Mouse (Mus musculus): ENCODE data around the gene Tspear. TPM values are rescaled to one million over a fixed set of nuclear protein-coding genes. Genes with fewer than 3 reads are reported as not detected.
A peak's percentile ranks its signal among the peaks of the same experiment; 100 is the strongest.

Tspear gene
- polyA plus RNA-seq, 1 experiment from 2014 or later, result 0.67 TPM

DNA sequence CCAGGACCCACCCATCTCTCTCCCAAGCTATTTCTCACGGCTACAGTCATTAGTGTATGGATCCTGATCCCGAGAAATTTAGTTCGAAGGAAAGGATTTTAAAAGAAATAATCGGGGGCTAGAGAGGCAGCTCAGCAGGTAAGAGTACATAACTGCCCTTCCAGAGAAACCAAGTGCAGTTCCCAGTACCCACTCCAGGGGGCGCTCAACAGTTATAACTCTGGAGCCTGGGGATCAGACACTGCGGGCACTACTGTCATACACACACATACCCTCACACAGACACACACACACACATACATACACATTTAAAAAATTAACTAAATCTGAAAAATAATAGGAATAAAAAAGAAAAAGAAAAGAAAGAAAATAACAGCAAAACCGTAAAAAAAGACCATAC lies 239.8 kb downstream of the Tspear start:
- TF ChIP-seq EP300 (optimal IDR thresholded peaks at IDR 0.05), result no peak
- TF ChIP-seq CTCF (IDR thresholded peaks at IDR 0.05; ENCODE audit: low read depth), result peak; percentile 71
- Histone ChIP-seq H3K9ac (ENCODE audit: low read length) (no peak overlapping the region), H3K4me3 (ENCODE audit: low read depth, low read length) (no peak overlapping the region), H3K36me3 (ENCODE audit: control insufficient read depth, insufficient read depth, low read length) (no peaks in the 10 kb centered on the region), H3K4me2 (replicated peaks; ENCODE audit: low read depth) (no peak overlapping the region), H3K27ac (replicated peaks) (no peak overlapping the region), H3K27me3 (ENCODE audit: control insufficient read depth, insufficient read depth, low read length) (no peaks in the 10 kb centered on the region), H3K9me3 (ENCODE audit: control insufficient read depth, low read length) (no peaks in the 10 kb centered on the region), H3K4me1 (replicated peaks; ENCODE audit: control insufficient read depth, insufficient read depth) (no peaks in the 10 kb centered on the region)
- DNase-seq (ENCODE audit: low spot score), result peak; percentile 67
- WGBS, result 35% methylated on average over 7 of the region's 7 CpGs
- ATAC-seq (ENCODE audit: low FRiP score, low TSS enrichment), result no peak

DNA sequence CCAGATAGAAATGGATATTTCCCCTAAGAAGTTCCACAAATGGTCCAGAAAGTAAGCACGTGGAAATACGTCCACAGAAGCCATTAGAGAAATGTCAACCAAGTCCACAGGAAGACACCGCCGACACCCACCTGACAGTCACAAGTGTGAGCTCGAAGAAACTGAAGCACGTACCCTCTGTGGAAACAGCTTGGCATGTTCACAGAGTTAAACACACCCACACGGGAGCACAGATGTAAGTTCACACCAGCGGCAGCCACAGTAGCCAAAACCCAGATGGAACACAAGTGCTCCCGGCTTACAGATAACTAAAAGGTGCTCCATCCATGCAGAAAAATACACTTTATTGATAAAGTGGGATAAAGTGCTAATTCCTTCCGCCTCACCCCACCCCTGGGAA lies 241.0 kb downstream of the Tspear start:
- ATAC-seq (ENCODE audit: low FRiP score, low TSS enrichment) (no peak), DNase-seq (ENCODE audit: low spot score) (no peak)
- TF ChIP-seq CTCF (IDR thresholded peaks at IDR 0.05; ENCODE audit: low read depth) (no peak), EP300 (optimal IDR thresholded peaks at IDR 0.05) (no peak)
- no peak overlapping the region for H3K4me2 ChIP-seq (replicated peaks; ENCODE audit: low read depth)
- 79% methylated on average over 10 of the region's 10 CpGs for WGBS
- no peaks in the 10 kb centered on the region for H3K4me1 ChIP-seq (replicated peaks; ENCODE audit: control insufficient read depth, insufficient read depth)
- H3K9me3 ChIP-seq (ENCODE audit: control insufficient read depth, low read length), result no peaks in the 10 kb centered on the region
- no peak overlapping the region for H3K9ac ChIP-seq (ENCODE audit: low read length)
- H3K27me3 ChIP-seq (ENCODE audit: control insufficient read depth, insufficient read depth, low read length), result no peaks in the 10 kb centered on the region
- H3K36me3 ChIP-seq (ENCODE audit: control insufficient read depth, insufficient read depth, low read length), result no peaks in the 10 kb centered on the region
- no peak overlapping the region for H3K4me3 ChIP-seq (ENCODE audit: low read depth, low read length)
- no peak overlapping the region for H3K27ac ChIP-seq (replicated peaks)

MicroRNAs within 50 kb of the gene (microRNA counts, 519-probe panel; counts per million panel counts)
- not detected for microRNA mmu-miR-1930

Small RNA genes within 50 kb of the gene (microRNA-seq; reads per million reads assigned to microRNA genes)
- gene Mir1930, result 4.8 reads per million, percentile 7 among the genes with 10 or more reads in this experiment

Other genes with a start within 250 kb of the Tspear start
- gene Fam207a, start 170.8 kb upstream of the Tspear start, polyA plus RNA-seq (2015; fragmentation: Nextera tagmentation; extraction: Ambion mirVana), result 25.2 and 28.8 TPM in 2 replicates
- gene Itgb2, start 156.3 kb upstream of the Tspear start, polyA plus RNA-seq (2015; fragmentation: Nextera tagmentation; extraction: Ambion mirVana), result 1.3 TPM in 2 replicates
- 278 and 317 TPM in 2 replicates for gene Pttg1ip, start 104.8 kb upstream of the Tspear start, polyA plus RNA-seq (2015; fragmentation: Nextera tagmentation; extraction: Ambion mirVana)
- gene Sumo3, start 80.5 kb upstream of the Tspear start, polyA plus RNA-seq (2015; fragmentation: Nextera tagmentation; extraction: Ambion mirVana), result 232 and 239 TPM in 2 replicates
- gene Gm49325, start 80.4 kb upstream of the Tspear start, polyA plus RNA-seq (2015; fragmentation: Nextera tagmentation; extraction: Ambion mirVana), result 12.6 and 17.3 TPM in 2 replicates
- 53.8 and 54.5 TPM in 2 replicates for gene Ube2g2, start 64.3 kb upstream of the Tspear start, polyA plus RNA-seq (2015; fragmentation: Nextera tagmentation; extraction: Ambion mirVana)
- not detected in 2 replicates for gene Gm19402, start 4.2 kb downstream of the Tspear start, polyA plus RNA-seq (2015; fragmentation: Nextera tagmentation; extraction: Ambion mirVana)
- not detected in 2 replicates for gene Gm9508, start 10.7 kb downstream of the Tspear start, polyA plus RNA-seq (2015; fragmentation: Nextera tagmentation; extraction: Ambion mirVana)
- not detected in 2 replicates for gene Gm10272, start 20.1 kb downstream of the Tspear start, polyA plus RNA-seq (2015; fragmentation: Nextera tagmentation; extraction: Ambion mirVana)
- 0.18 TPM in 1 of 2 replicates, not detected in the other for gene Gm10024, start 24.9 kb downstream of the Tspear start, polyA plus RNA-seq (2015; fragmentation: Nextera tagmentation; extraction: Ambion mirVana)
- 0.56 and 0.64 TPM in 2 replicates for gene Gm10142, start 29.2 kb downstream of the Tspear start, polyA plus RNA-seq (2015; fragmentation: Nextera tagmentation; extraction: Ambion mirVana)
- 3.2 and 4.5 TPM in 2 replicates for gene Krtap12-1, start 34.0 kb downstream of the Tspear start, polyA plus RNA-seq (2015; fragmentation: Nextera tagmentation; extraction: Ambion mirVana)
- not detected in 2 replicates for gene Gm10100, start 39.9 kb downstream of the Tspear start, polyA plus RNA-seq (2015; fragmentation: Nextera tagmentation; extraction: Ambion mirVana)
- not detected in 2 replicates for gene Gm18596, start 56.1 kb downstream of the Tspear start, polyA plus RNA-seq (2015; fragmentation: Nextera tagmentation; extraction: Ambion mirVana)
- not detected in 2 replicates for gene Gm9736, start 64.8 kb downstream of the Tspear start, polyA plus RNA-seq (2015; fragmentation: Nextera tagmentation; extraction: Ambion mirVana)
- gene Gm3233, start 73.1 kb downstream of the Tspear start, polyA plus RNA-seq (2015; fragmentation: Nextera tagmentation; extraction: Ambion mirVana), result not detected in 2 replicates
- not detected in 2 replicates for gene Gm3238, start 84.8 kb downstream of the Tspear start, polyA plus RNA-seq (2015; fragmentation: Nextera tagmentation; extraction: Ambion mirVana)
- not detected in 2 replicates for gene Gm7138, start 90.4 kb downstream of the Tspear start, polyA plus RNA-seq (2015; fragmentation: Nextera tagmentation; extraction: Ambion mirVana)
- gene Gm3250, start 96.0 kb downstream of the Tspear start, polyA plus RNA-seq (2015; fragmentation: Nextera tagmentation; extraction: Ambion mirVana), result not detected in 2 replicates
- not detected in 2 replicates for gene Gm7137, start 101.6 kb downstream of the Tspear start, polyA plus RNA-seq (2015; fragmentation: Nextera tagmentation; extraction: Ambion mirVana)
- gene Gm9639, start 108.5 kb downstream of the Tspear start, polyA plus RNA-seq (2015; fragmentation: Nextera tagmentation; extraction: Ambion mirVana), result not detected in 2 replicates
- gene Gm19668, start 112.6 kb downstream of the Tspear start, polyA plus RNA-seq (2015; fragmentation: Nextera tagmentation; extraction: Ambion mirVana), result not detected in 2 replicates
- not detected in 2 replicates for gene Gm9507, start 125.3 kb downstream of the Tspear start, polyA plus RNA-seq (2015; fragmentation: Nextera tagmentation; extraction: Ambion mirVana)
- not detected in 2 replicates for gene Gm2696, start 128.1 kb downstream of the Tspear start, polyA plus RNA-seq (2015; fragmentation: Nextera tagmentation; extraction: Ambion mirVana)
- gene Krtap10-4, start 140.5 kb downstream of the Tspear start, polyA plus RNA-seq (2015; fragmentation: Nextera tagmentation; extraction: Ambion mirVana), result not detected in 2 replicates
- gene Krtap10-10, start 149.4 kb downstream of the Tspear start, polyA plus RNA-seq (2015; fragmentation: Nextera tagmentation; extraction: Ambion mirVana), result not detected in 2 replicates
- gene Gm36176, start 160.2 kb downstream of the Tspear start, polyA plus RNA-seq (2015; fragmentation: Nextera tagmentation; extraction: Ambion mirVana), result not detected in 2 replicates
- gene Gm10318, start 166.3 kb downstream of the Tspear start, polyA plus RNA-seq (2015; fragmentation: Nextera tagmentation; extraction: Ambion mirVana), result not detected in 2 replicates
- gene Gm3285, start 175.4 kb downstream of the Tspear start, polyA plus RNA-seq (2015; fragmentation: Nextera tagmentation; extraction: Ambion mirVana), result not detected in 2 replicates
- gene Lrrc3, start 216.0 kb downstream of the Tspear start, polyA plus RNA-seq (2015; fragmentation: Nextera tagmentation; extraction: Ambion mirVana), result 3.3 and 3.6 TPM in 2 replicates

Measured in stomach, postnatal 0 days (tissue).